22 mouse cellular contexts compared by ENCODE assay signal in the genomic region with DNA sequence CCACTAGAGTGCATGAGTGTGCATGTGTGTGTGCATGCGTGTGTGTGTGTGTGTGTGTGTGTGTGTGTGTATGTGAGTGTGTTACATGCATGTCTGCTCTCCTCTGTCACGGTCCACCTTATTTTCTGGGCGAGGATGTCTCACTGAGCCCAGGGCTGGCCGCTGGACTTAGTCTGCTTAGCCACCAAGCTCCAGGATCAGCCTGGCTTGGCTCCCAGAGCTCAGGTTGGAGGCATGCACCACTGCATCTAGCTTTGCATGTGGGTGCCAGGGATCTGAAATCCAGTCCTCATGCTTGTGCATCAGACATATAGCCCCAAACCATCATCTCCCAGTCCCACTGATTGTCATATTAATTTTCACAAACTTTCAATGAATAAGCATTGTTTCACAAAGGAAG. TPM values are rescaled to one million over a fixed set of nuclear protein-coding genes. Genes with fewer than 3 reads are reported as not detected.
"Had no signal": no experiment of that assay in that cellular context is flagged by ENCODE, and none has a peak within 500 bp of the region (broad histone marks: within the 10 kb centered on the region; RNA-seq: fewer than 3 reads in every experiment).

No protein-coding gene starts in this region.

- H3K27me3 ChIP-seq: heart, embryonic 12.5 days; hindbrain, embryonic 12.5 days; intestine, embryonic 15.5 days; limb, embryonic 12.5 days; liver, embryonic 13.5 days; liver, embryonic 15.5 days had no signal

- H3K36me3 ChIP-seq: heart, embryonic 10.5 days; heart, embryonic 12.5 days; hindbrain, embryonic 10.5 days; hindbrain, embryonic 12.5 days; intestine, embryonic 15.5 days; limb, embryonic 10.5 days; limb, embryonic 12.5 days; liver, embryonic 13.5 days; liver, embryonic 15.5 days had no signal

- H3K9ac ChIP-seq: heart, embryonic 12.5 days; hindbrain, embryonic 12.5 days; hindbrain, embryonic 14.5 days; intestine, embryonic 15.5 days; limb, embryonic 12.5 days; liver, embryonic 13.5 days; liver, embryonic 15.5 days; liver, postnatal 0 days had no signal

- DNase-seq: gastrocnemius, postnatal 25 days; heart, adult 18-20 months; heart, postnatal 10 days; heart, postnatal 4 days; kidney, adult 18-20 months; kidney, adult 8-10 months; kidney, postnatal 10 days; kidney, postnatal 25 days; kidney, postnatal 4 days; liver, embryonic 13.5 days; liver, postnatal 0 days had no signal

- H3K27ac ChIP-seq: heart, embryonic 10.5 days; hindbrain, embryonic 10.5 days; hindbrain, embryonic 12.5 days; hindbrain, embryonic 14.5 days; intestine, embryonic 15.5 days; layer of hippocampus, adult 2 months; limb, embryonic 10.5 days; limb, embryonic 12.5 days; liver, embryonic 13.5 days; liver, embryonic 15.5 days had no signal

- H3K4me1 ChIP-seq: hindbrain, embryonic 10.5 days; hindbrain, embryonic 12.5 days; intestine, embryonic 15.5 days; limb, embryonic 10.5 days; limb, embryonic 12.5 days; liver, embryonic 15.5 days had no signal

- H3K4me3 ChIP-seq: heart, embryonic 10.5 days; heart, embryonic 12.5 days; hindbrain, embryonic 10.5 days; hindbrain, embryonic 12.5 days; intestine, embryonic 15.5 days; layer of hippocampus, adult 2 months; limb, embryonic 10.5 days; limb, embryonic 12.5 days; liver, embryonic 13.5 days; liver, embryonic 15.5 days had no signal

RNA-seq across cellular contexts. Expression of gene Prg4, which starts 2.3 kb away (rescaled TPM):
- total RNA-seq: granulocyte monocyte progenitor cell, adult 5-6 weeks had no signal
